Mouse (Mus musculus) olfactory bulb, adult 2 months (tissue): ENCODE measurements around the gene Dusp3.

Experiments
- CTCF ChIP-seq: fragments of 200-500 bp; IDR thresholded peaks from 2 replicates; pipeline ENCODE4 v1.5.1; 2012; ENCODE audit warnings: low read depth, mild to moderate bottlenecking, low read length, moderate library complexity; ENCODE audit not compliant: insufficient read depth
- POLR2A ChIP-seq: fragments of 200-500 bp; IDR thresholded peaks from 2 replicates; pipeline ENCODE4 v1.6.1; 2012; ENCODE audit warnings: mild to moderate bottlenecking, low read depth, low read length, moderate library complexity; ENCODE audit not compliant: insufficient read depth

GRCm38 (mm10) chr11:102008372-102008771 lies 21.6 kb upstream of the Dusp3 start:
- TF ChIP-seq POLR2A (no peak), CTCF (no peak)
